8 mouse cellular contexts compared by ENCODE assay signal in genomic region chr1:185205090-185205489, GRCm38 (mm10). TPM values are rescaled to one million over a fixed set of nuclear protein-coding genes. Genes with fewer than 3 reads are reported as not detected.
A peak's percentile ranks its signal among the peaks of the same experiment; 100 is the strongest.
DNase-seq lines count a peak whose midpoint lies in the region; ATAC-seq and TF ChIP-seq lines count a peak whose summit lies in the region.

No protein-coding gene starts in this region.

- H3K4me1 ChIP-seq in heart, embryonic 12.5 days (replicated peaks): peaks cover 14% of the 10 kb centered on the region
- H3K4me1 ChIP-seq in bone marrow macrophage, adult 2 months (ENCODE audit: control insufficient read depth, insufficient read depth, low read length): peaks cover 27% of the 10 kb centered on the region
- H3K4me1 ChIP-seq in hindbrain, embryonic 13.5 days (replicated peaks): peaks cover 50% of the 10 kb centered on the region
- peaks cover 49% of the 10 kb centered on the region for H3K4me1 ChIP-seq in midbrain, embryonic 10.5 days

- 56% methylated on average over 8 of the region's 8 CpGs for WGBS in heart, embryonic 12.5 days
- 76% methylated on average over 8 of the region's 8 CpGs for WGBS in hindbrain, embryonic 13.5 days
- WGBS in midbrain, embryonic 10.5 days: 83% methylated on average over 8 of the region's 8 CpGs

- no peak for TF ChIP-seq CTCF in bone marrow macrophage, adult 2 months (IDR thresholded peaks at IDR 0.05; ENCODE audit: low read depth, low read length)

- H3K36me3 ChIP-seq in heart, embryonic 12.5 days: 0 out of 2 replicates have a peak, but pooled peaks cover 2% of the 10 kb centered on the region
- peaks cover 3% of the 10 kb centered on the region; the same call in 1 of the 2 replicates for H3K36me3 ChIP-seq in hindbrain, embryonic 13.5 days
- H3K36me3 ChIP-seq in midbrain, embryonic 10.5 days: no peaks in the 10 kb centered on the region

- no peaks in the 10 kb centered on the region for H3K9me3 ChIP-seq in heart, embryonic 12.5 days (replicated peaks)
- no peaks in the 10 kb centered on the region for H3K9me3 ChIP-seq in hindbrain, embryonic 13.5 days
- no peaks in the 10 kb centered on the region for H3K9me3 ChIP-seq in midbrain, embryonic 10.5 days (replicated peaks)

- H3K27me3 ChIP-seq in heart, embryonic 12.5 days (replicated peaks): 0 out of 2 replicates have a peak, but pooled peaks cover 1% of the 10 kb centered on the region
- no peaks in the 10 kb centered on the region for H3K27me3 ChIP-seq in hindbrain, embryonic 13.5 days
- H3K27me3 ChIP-seq in midbrain, embryonic 10.5 days (ENCODE audit: low read depth, poor library complexity, severe bottlenecking): no peaks in the 10 kb centered on the region

- no peak for TF ChIP-seq POLR2A in bone marrow macrophage, adult 2 months (IDR thresholded peaks at IDR 0.05; ENCODE audit: borderline replicate concordance, low read depth, low read length)

- 0 out of 2 replicates have a peak overlapping the region, but pooled peaks have one; percentile 4 for H3K4me3 ChIP-seq in heart, embryonic 12.5 days
- H3K4me3 ChIP-seq in bone marrow macrophage, adult 2 months (ENCODE audit: insufficient read depth, low read length): peak overlapping the region; percentile 60
- peak overlapping the region; percentile 73 for H3K4me3 ChIP-seq in hindbrain, embryonic 13.5 days
- H3K4me3 ChIP-seq in midbrain, embryonic 10.5 days: peak overlapping the region; percentile 92; the same call in 1 of the 2 replicates

- ATAC-seq in heart, embryonic 12.5 days (ENCODE audit: insufficient number of reproducible peaks, low FRiP score): no peak
- no peak for ATAC-seq in hindbrain, embryonic 13.5 days (ENCODE audit: low FRiP score)

- no peak overlapping the region for H3K27ac ChIP-seq in heart, embryonic 12.5 days (ENCODE audit: poor library complexity, severe bottlenecking)
- peak overlapping the region; percentile 42 for H3K27ac ChIP-seq in bone marrow macrophage, adult 2 months (ENCODE audit: insufficient read depth, low read depth, low read length)
- H3K27ac ChIP-seq in hindbrain, embryonic 13.5 days: no peak overlapping the region
- no peak overlapping the region for H3K27ac ChIP-seq in midbrain, embryonic 10.5 days (replicated peaks)

- no peak overlapping the region for H3K9ac ChIP-seq in heart, embryonic 12.5 days
- peak overlapping the region; percentile 46; the same call in 1 of the 2 replicates for H3K9ac ChIP-seq in hindbrain, embryonic 13.5 days

- DNase-seq in heart, adult 18-20 months: no peak
- no peak for DNase-seq in midbrain, embryonic 10.5 days (ENCODE audit: low spot score)
- DNase-seq in yolk sac, embryonic 10.5 days (ENCODE audit: low spot score): no peak
- DNase-seq in right cerebral cortex, postnatal 36 days (ENCODE audit: low spot score in 2 of 2): no peak
- DNase-seq in lung, postnatal 14 days: no peak

- H3K4me2 ChIP-seq in heart, embryonic 12.5 days: peak overlapping the region; percentile 27
- H3K4me2 ChIP-seq in hindbrain, embryonic 13.5 days: peak overlapping the region; percentile 83

RNA-seq across cellular contexts. Expression of gene Rab3gap2, which starts 1.2 kb away (rescaled TPM):
- polyA plus RNA-seq in heart, embryonic 12.5 days (2016; fragmentation: Nextera tagmentation; extraction: Ambion mirVana): 19.0 and 19.1 TPM in 2 replicates
- 10 to 100 TPM; 21.5 to 22.7 TPM for total RNA-seq in heart, adult 18-20 months (2021)
- polyA plus RNA-seq in bone marrow macrophage, adult 2 months (2012; ENCODE audit: insufficient read depth, insufficient read length, missing spikeins): 50.9 and 56.4 TPM in 2 replicates
- polyA plus RNA-seq in hindbrain, embryonic 13.5 days (2015; fragmentation: Nextera tagmentation; extraction: Ambion mirVana): 25.4 and 25.6 TPM in 2 replicates
- 19.5 and 21.4 TPM in 2 replicates for polyA plus RNA-seq in midbrain, embryonic 10.5 days (2016; fragmentation: Nextera tagmentation; extraction: Ambion mirVana)

Comparison
In these comparisons a context has a peak if more than half of its experiments do, and no peak if none do; other contexts are left out.
1. H3K4me3 ChIP-seq: peak in every context shown above with its lines; median percentile 92 in midbrain, embryonic 10.5 days; 73 in hindbrain, embryonic 13.5 days; 60 in bone marrow macrophage, adult 2 months; 4 in heart, embryonic 12.5 days.